Mouse (Mus musculus) adrenal gland, postnatal 10 days (tissue): ENCODE measurements at regions not wholly inside any gene's neighbourhood (a gene's known extent, or its start where the extent isn't known, plus 50 kb on each side); places are given as distances from the start of the nearest gene placed in this dataset.
"Not testable (repeated sequence)": the region's sequence is repeated elsewhere in the genome, so short reads cannot be mapped to it uniquely, and the experiment has no call there.

Source experiments
- DNase-seq: peaks from one replicate; pipeline ENCODE4 v3.0.0; 2021; ENCODE audit warnings: mixed read lengths

- no peak for DNase-seq
These were observed 128.9 kb downstream of the Dll1 start for GRCm38 (mm10) chr17:15247546-15248416.

- no peak for DNase-seq
These were observed 133.6 kb downstream of the Dll1 start for GRCm38 (mm10) chr17:15242976-15243635.

- DNase-seq, result no peak
These were observed 134.3 kb downstream of the Dll1 start for GRCm38 (mm10) chr17:15242356-15242755.

GRCm38 (mm10) chr17:15241491-15241890 is 135.2 kb downstream of the Dll1 start:
- no peak for DNase-seq

DNA sequence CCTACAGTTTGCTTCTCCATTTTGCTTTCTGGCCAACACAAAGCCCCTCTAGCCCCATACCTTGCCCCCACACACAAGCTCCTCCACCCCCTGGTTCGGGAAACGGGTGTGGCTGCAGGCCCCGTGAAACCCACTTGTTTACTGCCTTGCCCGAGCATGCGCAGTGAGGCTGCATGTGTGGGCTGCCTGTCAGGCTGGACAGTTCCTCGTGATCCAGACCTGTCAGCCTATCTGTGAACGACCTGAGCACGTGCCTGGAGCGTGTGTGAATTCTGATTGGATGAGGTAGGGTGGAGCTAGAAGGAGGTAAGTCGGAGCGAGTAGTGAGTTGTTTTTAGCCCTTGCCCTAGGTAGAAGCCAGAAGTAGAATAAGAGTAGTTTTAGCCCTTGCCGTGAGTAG is 136.0 kb downstream of the Dll1 start:
- not testable (repeated sequence) for DNase-seq

- DNase-seq, result no peak
These were observed 136.7 kb downstream of the Dll1 start for GRCm38 (mm10) chr17:15240011-15240410.

GRCm38 (mm10) chr17:15235041-15235440 is 141.6 kb downstream of the Dll1 start:
- no peak for DNase-seq

GRCm38 (mm10) chr17:15231175-15231574 is 145.5 kb downstream of the Dll1 start:
- no peak for DNase-seq

GRCm38 (mm10) chr17:15229159-15229558 is 147.5 kb downstream of the Dll1 start:
- no peak for DNase-seq

- no peak for DNase-seq
These were observed 148.6 kb downstream of the Dll1 start for GRCm38 (mm10) chr17:15228077-15228476.

- DNase-seq, result no peak
These were observed 152.8 kb downstream of the Dll1 start for GRCm38 (mm10) chr17:15223826-15224225.

DNA sequence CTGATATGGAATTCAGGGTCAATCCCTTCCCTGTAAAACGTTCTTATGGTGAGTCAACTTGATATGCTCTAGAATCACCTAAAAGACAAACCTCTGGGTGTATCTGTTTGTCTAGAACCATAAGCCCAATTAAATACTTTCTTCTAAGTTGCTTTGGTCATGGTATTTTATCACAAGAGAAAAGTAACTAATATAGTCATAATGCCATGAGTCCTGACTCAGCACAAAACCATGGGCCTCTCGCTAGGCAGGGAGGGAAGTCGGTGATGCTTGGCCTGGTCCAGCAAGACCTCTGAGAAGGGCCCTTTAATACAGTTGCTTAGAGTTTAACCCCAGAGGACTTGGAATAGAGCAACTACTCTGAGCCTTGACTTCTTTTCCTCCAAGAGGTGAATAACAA is 153.7 kb downstream of the Dll1 start:
- no peak for DNase-seq

GRCm38 (mm10) chr17:15214157-15214685 is 162.5 kb downstream of the Dll1 start:
- peak; percentile 31 for DNase-seq

GRCm38 (mm10) chr17:15208808-15209173 is 167.5 kb upstream of the Gm3448 start:
- no peak for DNase-seq

- DNase-seq, result peak; percentile 66
These were observed 166.9 kb upstream of the Gm3448 start for GRCm38 (mm10) chr17:15208030-15208807.

DNA sequence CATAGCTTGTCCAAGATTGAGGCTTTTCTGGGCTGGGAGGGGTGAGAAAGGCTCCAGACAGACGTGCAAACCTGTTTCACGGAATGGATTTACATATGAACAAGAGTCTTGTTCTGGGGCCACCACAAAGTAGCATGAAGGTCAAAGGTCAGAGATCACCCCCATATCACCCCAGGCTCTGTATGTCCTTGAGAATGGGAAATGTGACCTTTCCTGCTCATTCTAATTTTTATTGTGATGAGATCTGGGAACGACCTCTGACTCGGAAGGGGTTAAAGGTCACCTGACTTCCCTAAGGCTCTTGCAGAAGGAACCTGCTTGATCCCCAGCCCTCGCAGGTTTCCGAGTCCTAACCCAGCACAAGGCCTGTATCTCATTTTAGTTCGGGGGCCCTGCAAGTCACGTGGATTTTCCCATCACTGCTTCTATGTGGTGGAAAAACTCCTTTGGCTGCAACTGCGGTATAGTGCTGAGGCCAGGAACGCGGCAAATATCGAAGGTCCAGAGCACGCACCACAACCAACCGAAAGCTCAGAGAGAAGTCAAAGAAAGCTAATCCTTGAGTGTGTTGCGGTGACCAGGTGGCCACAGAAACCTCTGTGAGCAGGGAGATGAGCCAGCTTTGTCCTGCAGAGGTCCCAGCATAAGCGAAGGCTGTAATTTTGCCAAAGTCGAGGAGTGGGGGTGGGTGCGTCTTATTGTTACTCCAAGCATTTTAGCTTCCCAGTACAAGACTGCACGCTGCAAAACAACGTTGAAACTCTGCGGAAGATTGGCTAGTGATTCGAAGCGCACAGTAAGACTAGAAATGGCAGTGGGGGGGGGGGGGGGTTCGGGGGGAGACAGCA is 166.1 kb upstream of the Gm3448 start:
- DNase-seq, result no peak

GRCm38 (mm10) chr17:15205799-15206198 is 164.5 kb upstream of the Gm3448 start:
- no peak for DNase-seq

- DNase-seq, result no peak
These were observed 163.2 kb upstream of the Gm3448 start for GRCm38 (mm10) chr17:15204524-15204923.

DNA sequence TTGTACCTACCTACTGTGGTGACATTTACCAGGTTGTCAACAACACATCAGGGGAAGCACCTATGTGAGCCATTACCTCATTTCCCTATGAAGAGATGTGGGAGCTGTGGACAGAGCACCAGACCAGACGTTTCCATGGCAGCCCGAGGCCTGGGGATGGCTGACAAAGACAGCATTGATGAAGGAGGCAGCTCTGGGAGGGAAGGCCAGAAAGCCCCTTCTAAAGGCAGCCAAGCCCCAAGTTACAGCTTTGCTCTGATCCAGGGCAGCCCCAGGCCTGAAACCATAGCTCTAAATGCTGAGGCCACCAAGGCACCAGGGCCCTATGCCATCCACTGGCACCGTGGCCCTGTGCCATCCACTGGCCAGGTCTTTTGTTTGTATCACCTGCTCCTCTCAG is 157.9 kb upstream of the Gm3448 start:
- DNase-seq, result no peak

GRCm38 (mm10) chr17:15197361-15197760 is 156.0 kb upstream of the Gm3448 start:
- DNase-seq, result peak; percentile 28

DNA sequence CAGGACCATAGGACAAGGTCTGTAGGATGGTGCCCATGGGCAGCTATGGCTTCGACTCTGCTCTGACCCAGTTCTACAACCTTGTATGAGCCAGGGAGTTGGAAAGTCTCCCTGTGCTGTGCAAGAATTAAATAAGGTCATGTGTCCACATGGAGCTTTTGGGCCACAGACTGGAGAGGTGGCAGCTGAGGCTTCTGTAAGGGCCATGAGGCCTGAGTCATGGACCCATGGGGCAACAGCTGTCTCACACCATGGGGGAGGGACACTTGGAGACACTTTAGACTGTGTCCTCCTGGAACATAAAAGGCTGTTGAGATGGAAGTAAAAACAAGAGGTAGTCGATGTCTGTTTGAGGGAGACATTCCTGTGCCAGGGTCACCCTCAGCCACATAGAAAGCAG is 154.5 kb upstream of the Gm3448 start:
- no peak for DNase-seq
